Mouse (Mus musculus): ENCODE data around the gene Tenm4.

Tenm4 gene

DNA sequence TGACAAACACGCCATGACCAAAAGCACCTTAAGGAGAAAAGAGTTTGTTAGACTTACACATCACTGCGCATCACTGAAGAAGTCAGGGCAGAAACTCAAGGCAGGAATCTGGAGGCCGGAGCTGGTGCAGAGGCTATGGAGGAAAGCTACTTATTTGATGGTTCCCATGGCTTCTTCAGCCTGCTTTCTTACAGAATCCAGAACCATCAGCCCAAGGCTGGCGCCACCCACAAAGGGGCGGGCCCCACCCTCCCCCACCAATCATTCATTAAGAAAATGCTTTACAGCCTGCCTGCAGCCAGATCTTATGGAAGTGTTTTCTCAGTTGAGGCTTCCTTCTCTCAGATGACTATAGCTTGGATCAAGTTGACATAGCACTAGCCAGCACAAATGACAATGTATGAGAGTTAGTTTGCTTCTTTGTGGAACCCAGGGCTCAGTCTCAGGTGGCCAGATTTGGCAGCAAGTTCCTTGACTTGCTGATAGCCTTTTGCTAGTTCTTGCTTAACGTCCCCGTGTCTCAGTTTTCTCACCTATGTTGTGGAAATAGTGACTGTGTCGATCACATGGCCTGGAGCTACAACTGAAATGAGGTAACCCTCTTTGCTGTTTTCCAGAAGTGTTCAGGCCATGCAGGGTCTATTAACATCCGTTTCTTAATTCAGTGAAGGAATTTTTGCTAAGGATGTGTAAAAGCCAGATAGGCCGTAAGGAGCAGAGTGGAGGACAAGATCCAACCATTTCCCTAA, 32.9 kb downstream of the Tenm4 start:
- no peak for DNase-seq (ENCODE audit: low spot score in 2 of 2)

DNA sequence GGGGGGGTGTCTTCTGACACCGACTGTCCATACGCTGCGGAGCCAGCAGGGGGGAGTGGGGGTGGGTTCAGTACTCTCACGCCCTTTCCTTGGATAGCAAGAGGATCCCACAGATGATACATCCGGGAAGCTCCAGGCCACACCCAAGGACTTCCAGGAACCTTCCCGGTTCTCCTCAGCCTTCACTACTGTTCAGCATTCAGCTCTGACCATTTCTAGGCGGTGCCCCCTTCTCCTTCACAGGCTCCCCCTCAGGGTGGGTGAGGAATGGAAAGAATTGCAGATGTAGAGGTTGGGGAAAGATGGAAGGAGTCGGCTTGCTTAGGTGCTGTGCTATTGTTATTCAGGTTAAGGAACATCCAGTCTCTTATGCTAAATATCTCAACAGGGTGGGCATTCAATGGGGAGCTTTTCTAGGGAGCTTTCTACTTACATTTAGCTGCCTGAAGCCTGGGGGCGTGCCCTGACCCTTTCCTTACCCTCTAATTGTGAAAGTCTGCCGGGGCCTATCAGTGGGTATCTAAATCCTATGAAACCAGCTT, 33.8 kb downstream of the Tenm4 start:
- no peak for DNase-seq (ENCODE audit: low spot score in 2 of 2)

- DNase-seq (ENCODE audit: low spot score in 2 of 2) = no peak
These were observed 36.0 kb downstream of the Tenm4 start for GRCm38 (mm10) chr7:96207071-96207470.

DNA sequence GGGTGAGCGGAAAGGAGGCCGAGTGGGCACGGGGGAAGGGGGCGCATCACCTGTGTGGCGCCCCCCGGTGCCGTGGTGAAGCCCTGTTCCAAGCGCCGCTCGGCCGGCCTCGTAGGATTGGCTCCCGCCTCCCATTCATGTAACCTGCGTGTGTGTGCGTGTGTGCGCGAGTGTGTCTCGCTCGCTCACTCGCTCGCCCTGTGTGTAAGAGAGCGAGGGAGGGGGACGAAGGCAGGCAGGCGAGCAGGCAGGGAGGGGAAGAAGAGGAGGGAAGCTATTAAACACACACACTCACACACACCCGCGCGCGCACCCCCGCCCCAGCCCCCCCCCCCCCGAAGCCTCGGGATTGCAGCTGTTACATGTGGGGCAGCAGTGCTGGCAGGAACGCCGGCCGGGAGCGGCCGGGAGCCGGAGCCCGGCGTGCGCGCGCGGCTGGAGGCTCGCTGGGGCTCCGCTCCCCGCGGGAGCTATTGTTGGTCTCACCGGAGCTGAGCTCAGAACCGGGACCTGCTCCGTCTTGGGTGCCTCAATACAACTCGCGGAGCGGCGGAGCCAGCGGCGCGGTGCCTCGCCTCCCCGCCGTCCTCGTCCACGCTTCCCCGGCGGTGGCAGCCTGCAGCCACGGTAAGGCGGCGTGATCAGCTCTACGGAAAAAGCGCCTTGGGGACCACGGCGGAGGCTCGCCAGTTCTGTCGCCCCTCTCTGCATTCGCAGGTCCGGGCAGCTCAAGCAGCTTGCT, 38.9 kb downstream of the Tenm4 start:
- DNase-seq (ENCODE audit: low spot score in 2 of 2) = peak; percentile 70 to 75

GRCm38 (mm10) chr7:96210525-96211369, 39.7 kb downstream of the Tenm4 start:
- DNase-seq (ENCODE audit: low spot score in 2 of 2) = peak; percentile 46 to 55

DNA sequence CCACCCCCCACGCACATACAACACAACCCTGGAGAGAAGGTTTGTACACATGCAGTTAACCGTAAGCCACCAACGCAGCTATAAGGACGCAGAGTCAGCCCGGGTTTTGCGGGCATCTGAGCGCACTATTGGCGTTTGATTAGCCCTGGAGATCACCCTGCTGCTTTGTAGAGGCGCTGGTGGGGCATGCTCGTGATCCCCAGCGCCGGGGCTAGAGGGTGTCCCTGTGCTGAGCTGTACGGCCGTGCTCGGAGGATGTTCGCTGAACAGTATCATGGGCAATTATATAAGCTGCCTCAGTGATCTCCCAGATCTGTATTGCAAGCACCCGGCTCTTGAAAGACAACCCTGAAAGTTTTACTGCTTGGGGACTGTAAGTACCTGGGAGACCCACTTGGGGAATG, 40.6 kb downstream of the Tenm4 start:
- DNase-seq (ENCODE audit: low spot score in 2 of 2) = peak; percentile 53 to 60

DNA sequence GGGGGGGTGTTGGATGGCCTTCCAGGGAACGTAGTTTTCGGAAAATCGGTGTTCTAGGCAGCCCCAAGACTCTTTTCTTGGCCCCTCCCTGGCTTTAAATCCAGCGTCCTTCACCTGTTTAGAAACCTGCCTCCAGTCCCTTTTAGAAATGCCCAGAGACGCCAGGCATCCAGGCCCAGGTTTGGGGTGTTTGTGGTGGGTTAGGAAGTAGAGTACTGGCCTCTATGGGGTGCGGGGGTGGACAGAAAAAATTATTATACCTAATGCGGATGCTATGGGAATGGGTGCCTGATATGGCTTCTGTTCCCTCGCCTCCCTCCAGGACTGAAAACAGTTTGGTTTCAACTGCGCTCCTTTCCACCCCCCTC, 41.2 kb downstream of the Tenm4 start:
- DNase-seq (ENCODE audit: low spot score in 2 of 2) = peak in 1 of 2 experiments; percentile 48

DNA sequence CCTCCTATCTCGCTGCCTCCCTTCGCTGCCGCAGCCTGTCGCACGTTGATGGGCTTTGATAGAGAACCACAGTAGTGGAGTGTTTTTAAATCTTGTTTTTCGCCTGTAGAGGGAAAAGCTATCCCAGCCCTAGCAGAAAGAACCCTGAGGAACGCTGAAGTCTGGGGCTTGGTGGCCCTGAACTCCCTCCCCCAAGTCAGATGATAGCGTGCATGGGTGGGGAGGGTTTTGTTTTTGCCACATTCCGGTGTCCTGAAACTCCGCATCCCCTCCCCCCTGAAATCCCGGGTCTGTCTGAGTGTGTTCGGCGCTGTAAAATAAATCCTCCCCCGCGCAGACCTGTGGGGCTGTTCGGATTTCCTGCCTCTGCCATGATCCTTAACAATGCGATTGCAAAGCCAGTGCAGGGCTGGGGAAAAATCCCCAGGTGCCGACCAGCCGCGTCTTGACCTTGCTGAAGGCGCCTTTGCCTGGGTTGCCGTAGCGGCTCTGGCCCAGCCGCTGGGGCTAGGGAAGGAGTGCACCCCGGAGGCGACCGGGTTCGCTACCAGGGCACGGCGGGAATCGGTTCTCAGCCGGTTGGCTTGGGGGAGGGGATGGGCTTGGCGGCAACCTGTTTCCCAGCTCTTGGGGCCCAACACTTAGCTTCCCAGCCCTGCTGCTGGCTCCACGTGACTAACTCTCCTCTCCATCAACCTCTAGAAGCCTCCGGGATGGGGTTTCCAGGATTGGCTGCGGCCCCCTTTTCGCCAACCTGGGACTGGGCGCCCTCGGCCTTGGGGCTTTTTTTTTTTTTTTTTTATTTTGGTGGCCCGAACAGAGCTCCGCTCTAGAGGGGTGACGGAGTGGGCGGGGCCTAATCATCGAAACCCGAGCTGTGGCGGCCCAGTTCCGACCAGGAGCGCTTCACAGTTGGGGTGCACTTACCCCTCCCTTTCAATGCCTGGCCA, 41.8 kb downstream of the Tenm4 start:
- peak; percentile 58 to 68 for DNase-seq (ENCODE audit: low spot score in 2 of 2)

GRCm38 (mm10) chr7:96213741-96214140, 42.7 kb downstream of the Tenm4 start:
- no peak for DNase-seq (ENCODE audit: low spot score in 2 of 2)

- no peak for DNase-seq (ENCODE audit: low spot score in 2 of 2)
These were observed 43.8 kb downstream of the Tenm4 start for GRCm38 (mm10) chr7:96214876-96215275.

GRCm38 (mm10) chr7:96215894-96216509, 45.0 kb downstream of the Tenm4 start:
- DNase-seq (ENCODE audit: low spot score in 2 of 2) = no peak

- no peak for DNase-seq (ENCODE audit: low spot score in 2 of 2)
These were observed 48.3 kb downstream of the Tenm4 start for GRCm38 (mm10) chr7:96219386-96219785.

DNA sequence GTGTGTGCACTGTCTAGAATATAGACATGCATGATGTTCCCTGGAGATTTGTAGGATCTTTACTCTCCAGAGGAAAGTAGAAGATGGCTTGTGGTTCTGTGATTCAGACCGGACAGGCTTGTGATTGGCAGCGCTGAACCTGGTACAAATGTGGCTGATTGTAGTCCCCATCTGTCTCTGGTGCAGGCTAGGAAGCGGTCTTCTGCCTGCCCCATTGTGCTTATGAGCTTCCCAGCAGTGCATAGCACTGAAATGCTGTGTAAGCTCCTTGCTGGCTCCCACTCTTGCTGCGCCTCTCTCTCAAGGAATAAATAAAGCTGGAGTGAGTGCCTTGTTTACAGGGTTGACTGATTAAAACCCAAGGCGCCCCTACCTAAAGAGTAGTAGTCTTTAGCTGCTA, 49.6 kb downstream of the Tenm4 start:
- no peak for DNase-seq (ENCODE audit: low spot score in 2 of 2)

DNA sequence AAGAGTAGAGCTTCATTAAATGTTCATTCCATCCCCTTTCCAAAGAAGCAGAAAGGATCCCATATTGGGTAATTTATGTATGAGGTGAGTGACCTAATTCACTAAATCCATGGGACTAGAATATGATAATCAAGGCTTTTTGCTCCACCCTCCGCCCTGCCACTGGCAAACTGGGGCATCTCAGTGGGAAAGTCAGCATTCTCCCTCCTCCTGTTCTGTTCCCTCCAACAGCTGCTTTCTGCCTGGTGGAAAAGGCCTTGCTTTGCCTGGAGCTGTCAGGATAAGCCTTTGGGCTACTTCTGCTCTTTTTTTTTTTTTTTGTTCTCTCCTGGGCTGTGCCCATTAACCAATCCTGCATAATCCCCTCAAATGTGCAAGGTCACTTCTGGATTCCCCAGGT, 51.5 kb downstream of the Tenm4 start:
- no peak for DNase-seq (ENCODE audit: low spot score in 2 of 2)

DNA sequence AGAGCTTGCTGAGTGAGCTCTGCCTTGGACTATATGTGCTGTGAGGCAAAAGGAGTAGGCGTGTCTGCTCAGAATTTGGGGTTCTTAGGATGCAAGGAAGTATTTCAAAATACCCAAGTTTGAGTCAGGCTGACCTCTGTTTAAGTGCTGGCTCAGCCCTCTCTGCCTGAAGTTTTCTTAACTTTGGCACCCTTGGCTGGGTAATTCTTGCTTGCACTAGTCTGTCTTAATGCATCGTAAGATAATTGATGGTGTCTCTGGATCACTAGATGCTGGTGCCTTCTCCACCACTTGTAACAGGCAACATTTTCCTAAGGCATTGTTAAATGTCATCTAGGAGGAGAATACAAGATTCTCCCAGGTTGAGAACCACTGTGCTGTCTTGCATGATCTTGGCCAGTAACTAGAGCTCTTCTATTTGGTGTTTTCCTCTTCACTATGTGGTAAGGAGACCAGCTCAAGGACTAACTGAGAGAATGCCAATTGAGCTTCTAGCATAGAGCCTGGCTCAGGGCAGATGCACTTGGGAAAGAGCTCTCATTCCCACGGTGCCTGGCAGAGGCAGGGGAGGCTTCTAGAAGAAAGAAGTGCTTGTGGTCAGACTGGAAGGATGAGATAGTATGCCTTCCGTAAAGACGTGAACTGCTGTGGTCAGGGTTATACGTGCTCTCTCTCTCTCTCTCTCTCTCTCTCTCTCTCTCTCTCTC, 57.7 kb downstream of the Tenm4 start:
- no peak for DNase-seq (ENCODE audit: low spot score in 2 of 2)

DNA sequence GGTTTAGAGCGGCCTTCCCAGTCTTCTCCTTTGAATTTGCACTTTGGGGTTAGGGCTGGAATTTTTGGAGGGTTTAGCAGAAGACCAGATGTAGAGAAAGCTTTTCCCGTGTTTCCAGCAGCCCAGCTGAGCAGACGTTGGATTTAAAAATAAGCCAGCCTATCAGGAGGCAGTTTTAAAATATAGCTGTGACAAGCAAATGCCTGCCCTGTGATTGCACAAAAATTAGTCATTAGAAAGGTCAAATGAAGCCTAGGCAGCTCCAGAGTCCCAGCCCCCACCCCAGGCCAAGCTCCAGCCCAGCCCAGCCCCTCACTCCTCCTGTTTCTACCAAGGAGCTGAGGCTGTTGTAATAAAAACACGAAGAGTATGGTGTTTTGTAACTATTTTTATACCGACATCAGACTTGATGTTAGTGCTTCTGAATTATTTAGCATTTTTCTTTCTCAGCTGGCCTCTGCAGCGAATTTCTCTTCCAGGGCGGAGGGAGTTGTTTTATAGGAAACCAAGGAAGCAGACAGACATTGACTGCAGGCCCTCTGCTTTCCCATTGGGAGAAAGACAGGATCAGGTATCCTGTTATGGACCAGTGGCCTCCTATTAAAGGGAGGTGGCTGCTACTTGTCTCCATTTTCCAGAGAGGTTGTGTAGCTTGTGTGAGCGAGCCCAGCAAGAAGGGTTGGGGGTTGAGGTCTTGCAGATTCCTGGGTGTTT, 59.1 kb downstream of the Tenm4 start:
- peak in 1 of 2 experiments; percentile 51 for DNase-seq (ENCODE audit: low spot score in 2 of 2)

DNA sequence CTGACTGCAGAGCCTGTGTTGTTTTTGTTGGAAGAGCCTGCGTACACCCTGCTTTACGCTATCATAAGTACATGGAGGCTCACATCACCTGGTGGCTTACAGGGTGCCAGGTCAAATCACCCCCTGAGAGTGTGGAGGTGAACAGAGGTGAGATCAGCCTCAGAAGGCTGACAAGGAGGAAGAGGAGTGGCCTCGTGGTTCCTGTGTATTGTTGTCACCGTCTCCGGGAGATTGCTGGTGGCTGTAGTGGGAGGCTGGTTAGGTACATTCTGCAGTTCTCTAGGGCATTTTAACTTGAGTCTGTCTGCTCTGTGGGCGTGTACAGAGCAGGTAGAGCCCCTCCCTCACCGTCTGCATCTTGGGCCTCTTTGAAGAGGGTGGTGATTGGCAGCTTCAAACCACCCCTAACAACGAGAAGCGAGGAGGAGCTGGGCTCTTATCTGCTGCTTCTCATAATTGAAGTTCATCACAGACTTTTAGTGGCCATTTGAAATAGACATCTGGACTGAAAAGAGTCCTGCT, 59.7 kb downstream of the Tenm4 start:
- no peak for DNase-seq (ENCODE audit: low spot score in 2 of 2)

DNA sequence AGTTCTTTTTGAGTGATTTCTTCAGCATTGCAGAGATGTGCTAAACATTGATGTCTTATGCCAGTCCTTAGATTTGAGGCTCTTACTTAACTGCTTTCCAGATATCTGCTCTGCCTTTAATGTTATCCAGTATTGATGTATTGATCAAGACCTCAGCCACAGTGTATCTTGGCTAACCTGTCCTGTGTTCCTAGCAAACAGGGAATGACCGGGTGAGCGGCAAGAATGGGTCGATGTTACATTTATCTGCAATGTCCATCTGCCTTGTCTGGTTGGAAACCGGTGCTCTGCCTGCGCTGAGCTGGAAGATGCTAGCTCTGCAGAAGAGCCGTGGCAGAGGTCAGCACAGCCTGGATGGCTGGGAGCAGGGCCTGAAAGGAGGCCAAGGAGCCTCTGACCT, 64.8 kb downstream of the Tenm4 start:
- DNase-seq (ENCODE audit: low spot score in 2 of 2) = no peak

- DNase-seq (ENCODE audit: low spot score in 2 of 2) = no peak
These were observed 69.6 kb downstream of the Tenm4 start for GRCm38 (mm10) chr7:96240661-96241060.

All from frontal cortex, postnatal 36 days (tissue).